8 mouse cellular contexts compared by ENCODE assay signal in genomic region chr11:97187764-97188642, GRCm38 (mm10). TPM values are rescaled to one million over a fixed set of nuclear protein-coding genes. Genes with fewer than 3 reads are reported as not detected.
A peak's percentile ranks its signal among the peaks of the same experiment; 100 is the strongest.
DNase-seq lines count a peak whose midpoint lies in the region; ATAC-seq and TF ChIP-seq lines count a peak whose summit lies in the region.

Kpnb1 (minus strand) TSS chr11:97187881.

- H3K4me3 ChIP-seq in heart, embryonic 12.5 days = peak within 1 kb of the TSS; percentile 76
- peak within 1 kb of the TSS; percentile 92 for H3K4me3 ChIP-seq in kidney, postnatal 0 days (replicated peaks; ENCODE audit: low read depth, low read length)
- H3K4me3 ChIP-seq in liver, embryonic 11.5 days (ENCODE audit: low read depth, low read length) = peak within 1 kb of the TSS; percentile 93
- H3K4me3 ChIP-seq in stomach, embryonic 14.5 days (ENCODE audit: low read depth, low read length) = peak within 1 kb of the TSS; percentile 86

- peaks cover 26% of the 10 kb centered on the region for H3K36me3 ChIP-seq in heart, embryonic 12.5 days
- peaks cover 25% of the 10 kb centered on the region for H3K36me3 ChIP-seq in kidney, postnatal 0 days (ENCODE audit: insufficient read depth, low read length)
- peaks cover 13% of the 10 kb centered on the region; the same call in 1 of the 2 replicates for H3K36me3 ChIP-seq in liver, embryonic 11.5 days (ENCODE audit: control insufficient read depth, insufficient read depth, low read length)
- peaks cover 26% of the 10 kb centered on the region for H3K36me3 ChIP-seq in stomach, embryonic 14.5 days (ENCODE audit: control insufficient read depth, insufficient read depth, low read length)

- DNase-seq in CD4-positive helper T cell, adult 2 months (ENCODE audit: low read depth, low spot score) = peak; percentile 100
- peak; percentile 99 for DNase-seq in brain, embryonic 18.5 days (ENCODE audit: low read depth, low spot score)
- DNase-seq in kidney, postnatal 0 days (ENCODE audit: low spot score) = peak; percentile 99
- peak; percentile 97 for DNase-seq in liver, embryonic 11.5 days (ENCODE audit: low spot score)
- peak; percentile 98 for DNase-seq in naive thymus-derived CD4-positive, alpha-beta T cell, adult 2 months (ENCODE audit: low read depth)

- no peak for TF ChIP-seq CTCF in kidney, postnatal 0 days (IDR thresholded peaks at IDR 0.05; ENCODE audit: low read depth)

- peak within 1 kb of the TSS; percentile 93 for H3K9ac ChIP-seq in heart, embryonic 12.5 days
- H3K9ac ChIP-seq in kidney, postnatal 0 days (ENCODE audit: low read depth, low read length) = peak within 1 kb of the TSS; percentile 86
- peak within 1 kb of the TSS; percentile 97 for H3K9ac ChIP-seq in liver, embryonic 11.5 days (ENCODE audit: low read depth, low read length)
- peak within 1 kb of the TSS; percentile 96 for H3K9ac ChIP-seq in stomach, embryonic 14.5 days (replicated peaks; ENCODE audit: low read depth, low read length)

- under 1% methylated on average over 87 of the region's 101 CpGs for WGBS in heart, embryonic 12.5 days
- under 1% methylated on average over 89 of the region's 101 CpGs for WGBS in kidney, postnatal 0 days
- under 1% methylated on average over 97 of the region's 101 CpGs for WGBS in liver, embryonic 11.5 days
- WGBS in stomach, embryonic 14.5 days = under 1% methylated on average over 91 of the region's 101 CpGs

- peak within 1 kb of the TSS; percentile 97 for H3K27ac ChIP-seq in heart, embryonic 12.5 days (ENCODE audit: poor library complexity, severe bottlenecking)
- H3K27ac ChIP-seq in kidney, postnatal 0 days = peak within 1 kb of the TSS; percentile 96
- peak within 1 kb of the TSS; percentile 100 for H3K27ac ChIP-seq in liver, embryonic 11.5 days (ENCODE audit: low read depth, low read length)
- peak within 1 kb of the TSS; percentile 97 for H3K27ac ChIP-seq in stomach, embryonic 14.5 days (ENCODE audit: low read length)

- H3K9me3 ChIP-seq in heart, embryonic 12.5 days (replicated peaks) = no peaks in the 10 kb centered on the region
- no peaks in the 10 kb centered on the region for H3K9me3 ChIP-seq in kidney, postnatal 0 days (replicated peaks; ENCODE audit: low read length)
- H3K9me3 ChIP-seq in liver, embryonic 11.5 days (ENCODE audit: control insufficient read depth, low read length) = no peaks in the 10 kb centered on the region
- no peaks in the 10 kb centered on the region for H3K9me3 ChIP-seq in stomach, embryonic 14.5 days (ENCODE audit: control insufficient read depth, low read depth, low read length)

- peak within 1 kb of the TSS; percentile 88 for H3K4me2 ChIP-seq in heart, embryonic 12.5 days
- H3K4me2 ChIP-seq in kidney, postnatal 0 days (ENCODE audit: low read length) = peak within 1 kb of the TSS; percentile 69
- H3K4me2 ChIP-seq in liver, embryonic 11.5 days = peak within 1 kb of the TSS; percentile 97
- H3K4me2 ChIP-seq in stomach, embryonic 14.5 days (replicated peaks; ENCODE audit: low read depth, low read length) = peak within 1 kb of the TSS; percentile 72

- peaks cover 24% of the 10 kb centered on the region for H3K4me1 ChIP-seq in heart, embryonic 12.5 days (replicated peaks)
- H3K4me1 ChIP-seq in kidney, postnatal 0 days (replicated peaks; ENCODE audit: insufficient read depth, low read length) = 0 out of 2 replicates have a peak, but pooled peaks cover 2% of the 10 kb centered on the region
- H3K4me1 ChIP-seq in liver, embryonic 11.5 days (replicated peaks; ENCODE audit: control insufficient read depth, insufficient read depth, low read length) = peaks cover 23% of the 10 kb centered on the region
- peaks cover 17% of the 10 kb centered on the region for H3K4me1 ChIP-seq in stomach, embryonic 14.5 days (ENCODE audit: control insufficient read depth, insufficient read depth, low read length)

- peak; percentile 85 for ATAC-seq in erythroid progenitor cell, adult 5-6 weeks (replicated peaks; ENCODE audit: low FRiP score, poor library complexity, severe bottlenecking)
- peak; percentile 96 for ATAC-seq in heart, embryonic 12.5 days (ENCODE audit: insufficient number of reproducible peaks, low FRiP score)
- peak; percentile 97 for ATAC-seq in kidney, postnatal 0 days (replicated peaks; ENCODE audit: low FRiP score, low read depth)
- peak; percentile 92 for ATAC-seq in liver, embryonic 11.5 days (replicated peaks; ENCODE audit: low FRiP score)
- ATAC-seq in stomach, embryonic 14.5 days (ENCODE audit: insufficient number of reproducible peaks, insufficient read depth, low FRiP score, low read depth) = peak; percentile 95

- no peaks in the 10 kb centered on the region for H3K27me3 ChIP-seq in heart, embryonic 12.5 days (replicated peaks)
- H3K27me3 ChIP-seq in kidney, postnatal 0 days (ENCODE audit: insufficient read depth, low read length) = no peaks in the 10 kb centered on the region
- H3K27me3 ChIP-seq in liver, embryonic 11.5 days (replicated peaks; ENCODE audit: control insufficient read depth, insufficient read depth, low read length) = no peaks in the 10 kb centered on the region
- H3K27me3 ChIP-seq in stomach, embryonic 14.5 days (ENCODE audit: control insufficient read depth, insufficient read depth, low read length) = no peaks in the 10 kb centered on the region

RNA-seq across cellular contexts. Expression of gene Kpnb1, which starts in this region (rescaled TPM):
- 116 and 118 TPM in 2 replicates for total RNA-seq in erythroid progenitor cell, adult 5-6 weeks (2015; ENCODE audit: low replicate concordance)
- total RNA-seq in erythroid progenitor cell, adult 5-6 weeks (2017; ENCODE audit: low replicate concordance) = 267 and 391 TPM in 2 replicates
- 41.7 and 45.4 TPM in 2 replicates for polyA plus RNA-seq in heart, embryonic 12.5 days (2016; fragmentation: Nextera tagmentation; extraction: Ambion mirVana)
- 34.0 and 35.8 TPM in 2 replicates for polyA plus RNA-seq in kidney, postnatal 0 days (2015; fragmentation: Nextera tagmentation; extraction: Ambion mirVana)
- polyA plus RNA-seq in liver, embryonic 11.5 days (2014; fragmentation: Nextera tagmentation; extraction: Ambion mirVana) = 78.9 and 84.4 TPM in 2 replicates
- 65.1 and 67.7 TPM in 2 replicates for polyA plus RNA-seq in stomach, embryonic 14.5 days (2014; fragmentation: Nextera tagmentation; extraction: Ambion mirVana)

Comparison
In these comparisons a context has a peak if more than half of its experiments do, and no peak if none do; other contexts are left out.
1. Peak in every context shown above with its lines: DNase-seq, ATAC-seq, H3K4me3 ChIP-seq and H3K27ac ChIP-seq.